9 mouse cellular contexts compared by ENCODE assay signal in genomic region chr4:99650945-99651690, GRCm38 (mm10). TPM values are rescaled to one million over a fixed set of nuclear protein-coding genes. Genes with fewer than 3 reads are reported as not detected.
A peak's percentile ranks its signal among the peaks of the same experiment; 100 is the strongest.
DNase-seq lines count a peak whose midpoint lies in the region; ATAC-seq and TF ChIP-seq lines count a peak whose summit lies in the region.
"Had no signal": no experiment of that assay in that cellular context is flagged by ENCODE, and none has a peak within 500 bp of the region (broad histone marks: within the 10 kb centered on the region; RNA-seq: fewer than 3 reads in every experiment).

No protein-coding gene starts in this region.

- DNase-seq in adrenal gland, adult (ENCODE audit: inconsistent age in 2 of 2, low spot score in 1 of 2) = peak; percentile 5 to 51
- no peak for DNase-seq in adrenal gland, postnatal 4 days (ENCODE audit: low spot score in 2 of 2)
- DNase-seq in midbrain, embryonic 10.5 days (ENCODE audit: low spot score) = peak; percentile 68
- no peak for DNase-seq in midbrain, postnatal 0 days (ENCODE audit: low spot score)
- peak; percentile 80 for DNase-seq in intestine, embryonic 14.5 days (ENCODE audit: low spot score)
- DNase-seq in retina, postnatal 1 day = peak; percentile 52
- DNase-seq in right cerebral cortex, postnatal 25 days = no peak
- DNase-seq in left cerebral cortex, adult 18-20 months (ENCODE audit: low spot score in 2 of 2) = no peak

- no peak overlapping the region for H3K4me2 ChIP-seq in midbrain, postnatal 0 days (ENCODE audit: low read depth, low read length, poor library complexity, severe bottlenecking)
- peak overlapping the region; percentile 36 for H3K4me2 ChIP-seq in intestine, embryonic 14.5 days (ENCODE audit: low read length)
- H3K4me2 ChIP-seq: liver, embryonic 15.5 days had no signal

- no peaks in the 10 kb centered on the region for H3K9me3 ChIP-seq in midbrain, embryonic 10.5 days (replicated peaks)
- H3K9me3 ChIP-seq in midbrain, postnatal 0 days (ENCODE audit: low read length) = no peaks in the 10 kb centered on the region
- H3K9me3 ChIP-seq in intestine, embryonic 14.5 days (ENCODE audit: control insufficient read depth, low read length) = no peaks in the 10 kb centered on the region
- H3K9me3 ChIP-seq: liver, embryonic 15.5 days had no signal

- H3K4me1 ChIP-seq in midbrain, embryonic 10.5 days = peaks cover 32% of the 10 kb centered on the region
- no peaks in the 10 kb centered on the region for H3K4me1 ChIP-seq in midbrain, postnatal 0 days (ENCODE audit: insufficient read depth, low read length)
- H3K4me1 ChIP-seq in intestine, embryonic 14.5 days (replicated peaks; ENCODE audit: control insufficient read depth, insufficient read depth, low read length) = no peaks in the 10 kb centered on the region; the same call in 1 of the 2 replicates

- no peak for ATAC-seq in midbrain, postnatal 0 days (ENCODE audit: low FRiP score)
- no peak for ATAC-seq in intestine, embryonic 14.5 days (replicated peaks; ENCODE audit: low FRiP score, low TSS enrichment, low read depth)

- H3K4me3 ChIP-seq in midbrain, embryonic 10.5 days = peak overlapping the region; percentile 38
- H3K4me3 ChIP-seq in midbrain, postnatal 0 days (ENCODE audit: low read depth, low read length) = no peak overlapping the region
- peak overlapping the region; percentile 17 for H3K4me3 ChIP-seq in intestine, embryonic 14.5 days (ENCODE audit: low read depth, low read length)
- H3K4me3 ChIP-seq: liver, embryonic 15.5 days had no signal

- no peak overlapping the region for H3K9ac ChIP-seq in midbrain, postnatal 0 days (replicated peaks; ENCODE audit: low read length, poor library complexity, severe bottlenecking)
- H3K9ac ChIP-seq in intestine, embryonic 14.5 days (ENCODE audit: low read length) = no peak overlapping the region
- H3K9ac ChIP-seq: liver, embryonic 15.5 days had no signal

- 2% methylated on average over 59 of the region's 59 CpGs for WGBS in midbrain, embryonic 10.5 days
- 2% methylated on average over 59 of the region's 59 CpGs for WGBS in midbrain, postnatal 0 days
- WGBS in intestine, embryonic 14.5 days = 3% methylated on average over 58 of the region's 59 CpGs

- H3K27me3 ChIP-seq in midbrain, embryonic 10.5 days (ENCODE audit: low read depth, poor library complexity, severe bottlenecking) = peaks cover 99% of the 10 kb centered on the region
- peaks cover 76% of the 10 kb centered on the region for H3K27me3 ChIP-seq in midbrain, postnatal 0 days (ENCODE audit: insufficient read depth, low read length)
- H3K27me3 ChIP-seq in intestine, embryonic 14.5 days (replicated peaks; ENCODE audit: control insufficient read depth, insufficient read depth, low read length) = peaks cover 95% of the 10 kb centered on the region

- H3K36me3 ChIP-seq in midbrain, embryonic 10.5 days = no peaks in the 10 kb centered on the region
- H3K36me3 ChIP-seq in midbrain, postnatal 0 days (ENCODE audit: insufficient read depth, low read length) = no peaks in the 10 kb centered on the region
- H3K36me3 ChIP-seq in intestine, embryonic 14.5 days (ENCODE audit: control insufficient read depth, insufficient read depth, low read length) = no peaks in the 10 kb centered on the region
- H3K36me3 ChIP-seq: liver, embryonic 15.5 days had no signal

- no peak for TF ChIP-seq CTCF in midbrain, postnatal 0 days (IDR thresholded peaks at IDR 0.05)

- H3K27ac ChIP-seq in midbrain, embryonic 10.5 days (replicated peaks) = no peak overlapping the region
- no peak overlapping the region for H3K27ac ChIP-seq in midbrain, postnatal 0 days (ENCODE audit: low read depth, low read length)
- no peak overlapping the region for H3K27ac ChIP-seq in intestine, embryonic 14.5 days (ENCODE audit: low read depth)
- H3K27ac ChIP-seq: liver, embryonic 15.5 days had no signal

RNA-seq across cellular contexts. Expression of gene Foxd3, which starts 5.0 kb away (rescaled TPM):
- total RNA-seq in adrenal gland, postnatal 4 days (2021) = 1 to 10 TPM; 4.2 to 4.5 TPM
- polyA plus RNA-seq in midbrain, embryonic 10.5 days (2016; fragmentation: Nextera tagmentation; extraction: Ambion mirVana) = 0.05 and 0.23 TPM in 2 replicates
- 0.71 and 1.0 TPM in 2 replicates for total RNA-seq in midbrain, postnatal 0 days (2014; rRNA removed)
- not detected in 2 replicates for polyA plus RNA-seq in midbrain, postnatal 0 days (2015; fragmentation: Nextera tagmentation; extraction: Ambion mirVana)
- polyA plus RNA-seq in intestine, embryonic 14.5 days (2014; fragmentation: Nextera tagmentation; extraction: Ambion mirVana) = 1.3 and 1.4 TPM in 2 replicates
- not detected for total RNA-seq in left cerebral cortex, adult 18-20 months (2021)
- polyA plus RNA-seq: liver, embryonic 15.5 days had no signal

Comparison
In these comparisons a context has a peak if more than half of its experiments do, and no peak if none do; other contexts are left out.
1. DNase-seq: peak in adrenal gland, adult (2 of 2), midbrain, embryonic 10.5 days (single experiment), intestine, embryonic 14.5 days (single experiment) and retina, postnatal 1 day (single experiment); none in adrenal gland, postnatal 4 days (0 of 2), midbrain, postnatal 0 days (single experiment), right cerebral cortex, postnatal 25 days (single experiment) and left cerebral cortex, adult 18-20 months (0 of 2).